Comparison of ENCODE assay signal across 8 mouse cellular contexts in genomic region chr16:21205093-21205886, GRCm38 (mm10). TPM values are rescaled to one million over a fixed set of nuclear protein-coding genes. Genes with fewer than 3 reads are reported as not detected.
DNase-seq lines count a peak whose midpoint lies in the region; ATAC-seq and TF ChIP-seq lines count a peak whose summit lies in the region.

No protein-coding gene starts in this region.

- ATAC-seq in heart, embryonic 14.5 days (ENCODE audit: insufficient number of reproducible peaks, insufficient read depth, low FRiP score, low read depth) = no peak
- peak; percentile 12 for ATAC-seq in forebrain, embryonic 14.5 days
- ATAC-seq in liver, embryonic 15.5 days (ENCODE audit: insufficient read depth) = no peak
- no peak for ATAC-seq in megakaryocyte progenitor cell, adult 5-6 weeks (replicated peaks; ENCODE audit: poor library complexity)
- no peak for ATAC-seq in monocyte, adult 5-6 weeks (replicated peaks; ENCODE audit: insufficient number of reproducible peaks, low FRiP score, low TSS enrichment, poor library complexity, severe bottlenecking)

- H3K4me2 ChIP-seq in heart, embryonic 14.5 days (ENCODE audit: low read length) = peak overlapping the region; percentile 77
- peak overlapping the region; percentile 68 for H3K4me2 ChIP-seq in forebrain, embryonic 14.5 days (ENCODE audit: low read length)
- H3K4me2 ChIP-seq in liver, embryonic 15.5 days = peak overlapping the region; percentile 68

- H3K4me1 ChIP-seq in heart, embryonic 14.5 days (ENCODE audit: control insufficient read depth in 2 of 2, insufficient read depth in 2 of 2, low read length in 2 of 2) = peaks cover 21 to 37% of the 10 kb centered on the region in 2 experiments
- peaks cover 9 to 44% of the 10 kb centered on the region in 2 experiments; a peak in 3 of 4 replicates for H3K4me1 ChIP-seq in ES-E14 (ENCODE audit: control insufficient read depth in 2 of 2, insufficient read depth in 2 of 2, low read length in 2 of 2, poor library complexity in 1 of 2)
- H3K4me1 ChIP-seq in forebrain, embryonic 14.5 days (ENCODE audit: control insufficient read depth, insufficient read depth, low read length) = peaks cover 3% of the 10 kb centered on the region
- peaks cover 10% of the 10 kb centered on the region for H3K4me1 ChIP-seq in liver, embryonic 15.5 days (replicated peaks)

- in situ Hi-C loops in ES-E14 (cut with MboI; ENCODE audit: low sequenced_read_pairs in 2 of 2, unreplicated experiment in 2 of 2) = loop anchor here in 1 of 2 experiments (25.0 kb wide), 1 partner anchor 182 kb away; no protein-coding TSS in a partner anchor

- peak overlapping the region; percentile 76 to 78 for H3K4me3 ChIP-seq in heart, embryonic 14.5 days (ENCODE audit: control insufficient read depth in 1 of 2, insufficient read depth in 1 of 2, low read depth in 1 of 2, low read length in 2 of 2)
- peak overlapping the region; percentile 88 to 96 for H3K4me3 ChIP-seq in ES-E14 (ENCODE audit: insufficient read depth in 1 of 2, low read depth in 1 of 2, low read length in 2 of 2, poor library complexity in 1 of 2, severe bottlenecking in 1 of 2)
- H3K4me3 ChIP-seq in forebrain, embryonic 14.5 days (ENCODE audit: low read depth, low read length) = peak overlapping the region; percentile 63
- peak overlapping the region; percentile 51 for H3K4me3 ChIP-seq in liver, embryonic 15.5 days (replicated peaks)

- no peaks in the 10 kb centered on the region for H3K9me3 ChIP-seq in heart, embryonic 14.5 days (ENCODE audit: control insufficient read depth, low read length)
- no peaks in the 10 kb centered on the region for H3K9me3 ChIP-seq in ES-E14 (ENCODE audit: control insufficient read depth, insufficient read depth, low read depth, low read length)
- H3K9me3 ChIP-seq in forebrain, embryonic 14.5 days (replicated peaks; ENCODE audit: control insufficient read depth, low read length) = no peaks in the 10 kb centered on the region
- no peaks in the 10 kb centered on the region for H3K9me3 ChIP-seq in liver, embryonic 15.5 days (replicated peaks)

- peak overlapping the region; percentile 72 to 85 for H3K27ac ChIP-seq in heart, embryonic 14.5 days (replicated peaks in 1 of 2; ENCODE audit: control insufficient read depth in 1 of 2, insufficient read depth in 1 of 2, low read depth in 2 of 2, low read length in 2 of 2)
- H3K27ac ChIP-seq in ES-E14 (ENCODE audit: insufficient read depth, low read depth, low read length, poor library complexity, severe bottlenecking) = peak overlapping the region; percentile 68
- H3K27ac ChIP-seq in forebrain, embryonic 14.5 days (ENCODE audit: low read depth, low read length) = peak overlapping the region; percentile 39; the same call in 1 of the 2 replicates
- no peak overlapping the region for H3K27ac ChIP-seq in liver, embryonic 15.5 days (replicated peaks)

- peak overlapping the region; percentile 89 for H3K9ac ChIP-seq in heart, embryonic 14.5 days (ENCODE audit: low read length)
- H3K9ac ChIP-seq in ES-E14 (ENCODE audit: insufficient read depth, low read depth, low read length, poor library complexity, severe bottlenecking) = peak overlapping the region; percentile 91
- H3K9ac ChIP-seq in forebrain, embryonic 14.5 days (ENCODE audit: low read length) = peak overlapping the region; percentile 80
- no peak overlapping the region for H3K9ac ChIP-seq in liver, embryonic 15.5 days

- H3K27me3 ChIP-seq in heart, embryonic 14.5 days (ENCODE audit: control insufficient read depth, insufficient read depth, low read length) = no peaks in the 10 kb centered on the region
- H3K27me3 ChIP-seq in forebrain, embryonic 14.5 days (replicated peaks; ENCODE audit: control insufficient read depth, insufficient read depth, low read length) = no peaks in the 10 kb centered on the region
- peaks cover 96% of the 10 kb centered on the region for H3K27me3 ChIP-seq in liver, embryonic 15.5 days

- DNase-seq in heart, adult 11 months = no peak
- DNase-seq in ES-E14 (ENCODE audit: low read depth, low spot score) = no peak
- peak; percentile 60 for DNase-seq in forebrain, embryonic 14.5 days (ENCODE audit: low spot score)
- DNase-seq in cerebellum, postnatal 36 days = no peak

- WGBS in heart, embryonic 14.5 days = under 1% methylated on average over 54 of the region's 60 CpGs
- under 1% methylated on average over 60 of the region's 60 CpGs for WGBS in forebrain, embryonic 14.5 days
- WGBS in liver, embryonic 15.5 days (ENCODE audit: insufficient replicate concordance) = 2% methylated on average over 60 of the region's 60 CpGs

- no peaks in the 10 kb centered on the region for H3K36me3 ChIP-seq in heart, embryonic 14.5 days (ENCODE audit: control insufficient read depth, insufficient read depth, low read length)
- H3K36me3 ChIP-seq in ES-E14 (ENCODE audit: control insufficient read depth, insufficient read depth, low read length, poor library complexity, severe bottlenecking) = no peaks in the 10 kb centered on the region
- no peaks in the 10 kb centered on the region for H3K36me3 ChIP-seq in forebrain, embryonic 14.5 days (ENCODE audit: control insufficient read depth, insufficient read depth, low read length)
- H3K36me3 ChIP-seq in liver, embryonic 15.5 days (replicated peaks) = no peaks in the 10 kb centered on the region

TF ChIP-seq in ES-E14, 5 proteins besides CTCF, POLR2A, EP300 and RAD21:
- TF ChIP-seq HCFC1 (IDR thresholded peaks at IDR 0.05; ENCODE audit: borderline replicate concordance, insufficient read depth, low read length) (no peak), MAFK (IDR thresholded peaks at IDR 0.05; ENCODE audit: insufficient read depth, low read depth, low read length) (no peak), CHD2 (IDR thresholded peaks at IDR 0.05; ENCODE audit: low read depth, low read length) (no peak), ZNF384 (IDR thresholded peaks at IDR 0.05; ENCODE audit: low read depth, low read length) (no peak), ZC3H11A (IDR thresholded peaks at IDR 0.05; ENCODE audit: borderline replicate concordance, low read depth, low read length) (no peak)

RNA-seq across cellular contexts. Expression of gene Ephb3, which starts 0.7 kb away (rescaled TPM):
- 10.9 and 13.6 TPM in 2 replicates for polyA plus RNA-seq in heart, embryonic 14.5 days (2014; fragmentation: Nextera tagmentation; extraction: Ambion mirVana)
- total RNA-seq in ES-E14 (2012; rRNA removed) = 24.9 and 49.0 TPM in 2 replicates
- polyA plus RNA-seq in forebrain, embryonic 14.5 days (2014; fragmentation: Nextera tagmentation; extraction: Ambion mirVana) = 3.1 and 4.1 TPM in 2 replicates
- 0.52 and 0.61 TPM in 2 replicates for polyA plus RNA-seq in liver, embryonic 15.5 days (2015; fragmentation: Nextera tagmentation; extraction: Ambion mirVana)
- not detected in 2 replicates for total RNA-seq in megakaryocyte progenitor cell, adult 5-6 weeks (2015)
- total RNA-seq in megakaryocyte progenitor cell, adult 5-6 weeks (2017) = not detected in 2 replicates
- not detected in 3 replicates for total RNA-seq in monocyte, adult 5-6 weeks (2017)

RNA-seq across cellular contexts. Expression of gene Teddm3, which starts 51.5 kb away (rescaled TPM):
- polyA plus RNA-seq in heart, embryonic 14.5 days (2014; fragmentation: Nextera tagmentation; extraction: Ambion mirVana) = not detected in 2 replicates
- total RNA-seq in ES-E14 (2012; rRNA removed) = 0.80 and 2.4 TPM in 2 replicates
- not detected in 2 replicates for polyA plus RNA-seq in forebrain, embryonic 14.5 days (2014; fragmentation: Nextera tagmentation; extraction: Ambion mirVana)
- not detected in 2 replicates for polyA plus RNA-seq in liver, embryonic 15.5 days (2015; fragmentation: Nextera tagmentation; extraction: Ambion mirVana)
- not detected in 2 replicates for total RNA-seq in megakaryocyte progenitor cell, adult 5-6 weeks (2015)
- not detected in 2 replicates for total RNA-seq in megakaryocyte progenitor cell, adult 5-6 weeks (2017)
- total RNA-seq in monocyte, adult 5-6 weeks (2017) = not detected in 3 replicates

Comparison
In these comparisons a context has a peak if more than half of its experiments do, and no peak if none do; other contexts are left out.
1. RNA of gene Ephb3, which starts 0.7 kb away (total RNA-seq): 24.9 to 49.0 TPM in ES-E14; not detected in megakaryocyte progenitor cell, adult 5-6 weeks and not detected in monocyte, adult 5-6 weeks; every median in the first group is over 10 times any median in the second.
2. Peak in every context shown above with its lines, with median percentiles within 50 percentile points of each other: H3K4me2 ChIP-seq and H3K4me3 ChIP-seq.